Mouse (Mus musculus): ENCODE measurements around the gene Hmces. TPM values are rescaled to one million over a fixed set of nuclear protein-coding genes. Genes with fewer than 3 reads are reported as not detected.

Gene Hmces
- polyA plus RNA-seq, 1 experiment from 2014 or later, result 27.0 TPM

GRCm38 (mm10) chr6:87875562-87875961 is 38.2 kb upstream of the Hmces start:
- Histone ChIP-seq H3K4me3 (ENCODE audit: low read length) (no peak overlapping the region), H3K9ac (ENCODE audit: low read length) (no peak overlapping the region), H3K4me1 (ENCODE audit: control insufficient read depth, insufficient read depth, low read length) (no peaks in the 10 kb centered on the region), H3K27ac (ENCODE audit: low read length) (no peak overlapping the region), H3K4me2 (ENCODE audit: low read depth, low read length) (no peak overlapping the region), H3K27me3 (ENCODE audit: control insufficient read depth, insufficient read depth, low read length) (no peaks in the 10 kb centered on the region), H3K9me3 (replicated peaks; ENCODE audit: control insufficient read depth, low read length) (no peaks in the 10 kb centered on the region), H3K36me3 (ENCODE audit: control insufficient read depth, insufficient read depth) (no peaks in the 10 kb centered on the region)
- 78% methylated on average over 7 of the region's 7 CpGs for WGBS
- no peak for ATAC-seq (replicated peaks; ENCODE audit: extremely low read depth, insufficient read depth, low FRiP score)

- no peaks in the 10 kb centered on the region for H3K4me1 ChIP-seq (ENCODE audit: control insufficient read depth, insufficient read depth, low read length)
- H3K4me3 ChIP-seq (ENCODE audit: low read length), result no peak overlapping the region
- no peak for ATAC-seq (replicated peaks; ENCODE audit: extremely low read depth, insufficient read depth, low FRiP score)
- H3K36me3 ChIP-seq (ENCODE audit: control insufficient read depth, insufficient read depth), result no peaks in the 10 kb centered on the region
- no peaks in the 10 kb centered on the region for H3K9me3 ChIP-seq (replicated peaks; ENCODE audit: control insufficient read depth, low read length)
- H3K27me3 ChIP-seq (ENCODE audit: control insufficient read depth, insufficient read depth, low read length), result no peaks in the 10 kb centered on the region
- no peak overlapping the region for H3K9ac ChIP-seq (ENCODE audit: low read length)
- WGBS, result 64% methylated on average over 13 of the region's 13 CpGs
- no peak overlapping the region for H3K4me2 ChIP-seq (ENCODE audit: low read depth, low read length)
- no peak overlapping the region for H3K27ac ChIP-seq (ENCODE audit: low read length)
These were observed 37.6 kb upstream of the Hmces start for GRCm38 (mm10) chr6:87876068-87876643.

- no peak overlapping the region for H3K4me2 ChIP-seq (ENCODE audit: low read depth, low read length)
- no peak overlapping the region for H3K9ac ChIP-seq (ENCODE audit: low read length)
- H3K27me3 ChIP-seq (ENCODE audit: control insufficient read depth, insufficient read depth, low read length), result no peaks in the 10 kb centered on the region
- no peak for ATAC-seq (replicated peaks; ENCODE audit: extremely low read depth, insufficient read depth, low FRiP score)
- no peaks in the 10 kb centered on the region for H3K4me1 ChIP-seq (ENCODE audit: control insufficient read depth, insufficient read depth, low read length)
- 39% methylated on average over 4 of the region's 4 CpGs for WGBS
- H3K36me3 ChIP-seq (ENCODE audit: control insufficient read depth, insufficient read depth), result no peaks in the 10 kb centered on the region
- H3K4me3 ChIP-seq (ENCODE audit: low read length), result no peak overlapping the region
- H3K9me3 ChIP-seq (replicated peaks; ENCODE audit: control insufficient read depth, low read length), result no peaks in the 10 kb centered on the region
- no peak overlapping the region for H3K27ac ChIP-seq (ENCODE audit: low read length)
These were observed 34.7 kb upstream of the Hmces start for GRCm38 (mm10) chr6:87879010-87879409.

GRCm38 (mm10) chr6:87879628-87880027 is 34.1 kb upstream of the Hmces start:
- no peaks in the 10 kb centered on the region for H3K36me3 ChIP-seq (ENCODE audit: control insufficient read depth, insufficient read depth)
- ATAC-seq (replicated peaks; ENCODE audit: extremely low read depth, insufficient read depth, low FRiP score), result no peak

GRCm38 (mm10) chr6:87882221-87882620 is 31.5 kb upstream of the Hmces start:
- Histone ChIP-seq H3K9me3 (replicated peaks; ENCODE audit: control insufficient read depth, low read length) (no peaks in the 10 kb centered on the region), H3K4me1 (ENCODE audit: control insufficient read depth, insufficient read depth, low read length) (no peaks in the 10 kb centered on the region), H3K4me3 (ENCODE audit: low read length) (no peak overlapping the region), H3K9ac (ENCODE audit: low read length) (no peak overlapping the region), H3K27me3 (ENCODE audit: control insufficient read depth, insufficient read depth, low read length) (no peaks in the 10 kb centered on the region), H3K36me3 (ENCODE audit: control insufficient read depth, insufficient read depth) (no peaks in the 10 kb centered on the region), H3K4me2 (ENCODE audit: low read depth, low read length) (no peak overlapping the region), H3K27ac (ENCODE audit: low read length) (no peak overlapping the region)
- WGBS, result 63% methylated on average over 3 of the region's 3 CpGs
- no peak for ATAC-seq (replicated peaks; ENCODE audit: extremely low read depth, insufficient read depth, low FRiP score)

More at GRCm38 (mm10) chr6:87879628-87880027, 34.1 kb upstream of the Hmces start:
- WGBS, result 63% methylated on average over 3 of the region's 3 CpGs
- Histone ChIP-seq H3K4me2 (ENCODE audit: low read depth, low read length) (no peak overlapping the region), H3K27ac (ENCODE audit: low read length) (no peak overlapping the region), H3K9ac (ENCODE audit: low read length) (no peak overlapping the region), H3K4me3 (ENCODE audit: low read length) (no peak overlapping the region), H3K9me3 (replicated peaks; ENCODE audit: control insufficient read depth, low read length) (no peaks in the 10 kb centered on the region), H3K27me3 (ENCODE audit: control insufficient read depth, insufficient read depth, low read length) (no peaks in the 10 kb centered on the region), H3K4me1 (ENCODE audit: control insufficient read depth, insufficient read depth, low read length) (no peaks in the 10 kb centered on the region)

- Histone ChIP-seq H3K9me3 (replicated peaks; ENCODE audit: control insufficient read depth, low read length) (no peaks in the 10 kb centered on the region), H3K4me3 (ENCODE audit: low read length) (no peak overlapping the region), H3K9ac (ENCODE audit: low read length) (no peak overlapping the region), H3K4me2 (ENCODE audit: low read depth, low read length) (no peak overlapping the region), H3K27ac (ENCODE audit: low read length) (no peak overlapping the region), H3K36me3 (ENCODE audit: control insufficient read depth, insufficient read depth) (no peaks in the 10 kb centered on the region), H3K27me3 (ENCODE audit: control insufficient read depth, insufficient read depth, low read length) (no peaks in the 10 kb centered on the region), H3K4me1 (ENCODE audit: control insufficient read depth, insufficient read depth, low read length) (no peaks in the 10 kb centered on the region)
- WGBS, result 51% methylated on average over 4 of the region's 4 CpGs
- no peak for ATAC-seq (replicated peaks; ENCODE audit: extremely low read depth, insufficient read depth, low FRiP score)
These were observed 30.9 kb upstream of the Hmces start for GRCm38 (mm10) chr6:87882816-87883215.

GRCm38 (mm10) chr6:87886721-87887120 is 27.0 kb upstream of the Hmces start:
- Histone ChIP-seq H3K9me3 (replicated peaks; ENCODE audit: control insufficient read depth, low read length) (no peaks in the 10 kb centered on the region), H3K9ac (ENCODE audit: low read length) (no peak overlapping the region), H3K4me2 (ENCODE audit: low read depth, low read length) (no peak overlapping the region), H3K4me1 (ENCODE audit: control insufficient read depth, insufficient read depth, low read length) (peaks cover 9% of the 10 kb centered on the region), H3K27me3 (ENCODE audit: control insufficient read depth, insufficient read depth, low read length) (no peaks in the 10 kb centered on the region), H3K4me3 (ENCODE audit: low read length) (no peak overlapping the region), H3K36me3 (ENCODE audit: control insufficient read depth, insufficient read depth) (peaks cover 13% of the 10 kb centered on the region), H3K27ac (ENCODE audit: low read length) (no peak overlapping the region)
- ATAC-seq (replicated peaks; ENCODE audit: extremely low read depth, insufficient read depth, low FRiP score), result no peak
- 76% methylated on average over 1 of the region's 1 CpGs for WGBS

GRCm38 (mm10) chr6:87887594-87888233 is 26.0 kb upstream of the Hmces start, which contains the start of gene Copg1:
TSS of gene Copg1 (plus strand) at chr6:87887814.
- H3K4me3 ChIP-seq (ENCODE audit: low read length), result peak within 1 kb of the TSS; percentile 59
- H3K27me3 ChIP-seq (ENCODE audit: control insufficient read depth, insufficient read depth, low read length), result no peaks in the 10 kb centered on the region

GRCm38 (mm10) chr6:87893931-87894330 is 19.8 kb upstream of the Hmces start:
- H3K4me2 ChIP-seq (ENCODE audit: low read depth, low read length), result no peak overlapping the region
- no peaks in the 10 kb centered on the region for H3K9me3 ChIP-seq (replicated peaks; ENCODE audit: control insufficient read depth, low read length)
- peaks cover 74% of the 10 kb centered on the region for H3K36me3 ChIP-seq (ENCODE audit: control insufficient read depth, insufficient read depth)
- no peak overlapping the region for H3K9ac ChIP-seq (ENCODE audit: low read length)
- peaks cover 3% of the 10 kb centered on the region; the same call in 1 of the 2 replicates for H3K4me1 ChIP-seq (ENCODE audit: control insufficient read depth, insufficient read depth, low read length)
- no peak overlapping the region for H3K27ac ChIP-seq (ENCODE audit: low read length)
- no peak overlapping the region for H3K4me3 ChIP-seq (ENCODE audit: low read length)
- H3K27me3 ChIP-seq (ENCODE audit: control insufficient read depth, insufficient read depth, low read length), result no peaks in the 10 kb centered on the region
- WGBS, result 86% methylated on average over 7 of the region's 7 CpGs
- ATAC-seq (replicated peaks; ENCODE audit: extremely low read depth, insufficient read depth, low FRiP score), result no peak

More at GRCm38 (mm10) chr6:87887594-87888233, 26.0 kb upstream of the Hmces start, which contains the start of gene Copg1:
- peak; percentile 98 for ATAC-seq (replicated peaks; ENCODE audit: extremely low read depth, insufficient read depth, low FRiP score)
- peak within 1 kb of the TSS; percentile 62 for H3K27ac ChIP-seq (ENCODE audit: low read length)
- no peaks in the 10 kb centered on the region for H3K9me3 ChIP-seq (replicated peaks; ENCODE audit: control insufficient read depth, low read length)
- peak within 1 kb of the TSS; percentile 62 for H3K4me2 ChIP-seq (ENCODE audit: low read depth, low read length)
- peaks cover 9% of the 10 kb centered on the region for H3K4me1 ChIP-seq (ENCODE audit: control insufficient read depth, insufficient read depth, low read length)
- under 1% methylated on average over 31 of the region's 31 CpGs for WGBS
- peaks cover 23% of the 10 kb centered on the region for H3K36me3 ChIP-seq (ENCODE audit: control insufficient read depth, insufficient read depth)
- peak within 1 kb of the TSS; percentile 77 for H3K9ac ChIP-seq (ENCODE audit: low read length)
